Mouse (Mus musculus): ENCODE data around the gene Lysmd1. TPM values are rescaled to one million over a fixed set of nuclear protein-coding genes. Genes with fewer than 3 reads are reported as not detected.

The Lysmd1 gene
- polyA plus RNA-seq, 1 experiment: 3.8 TPM

DNA sequence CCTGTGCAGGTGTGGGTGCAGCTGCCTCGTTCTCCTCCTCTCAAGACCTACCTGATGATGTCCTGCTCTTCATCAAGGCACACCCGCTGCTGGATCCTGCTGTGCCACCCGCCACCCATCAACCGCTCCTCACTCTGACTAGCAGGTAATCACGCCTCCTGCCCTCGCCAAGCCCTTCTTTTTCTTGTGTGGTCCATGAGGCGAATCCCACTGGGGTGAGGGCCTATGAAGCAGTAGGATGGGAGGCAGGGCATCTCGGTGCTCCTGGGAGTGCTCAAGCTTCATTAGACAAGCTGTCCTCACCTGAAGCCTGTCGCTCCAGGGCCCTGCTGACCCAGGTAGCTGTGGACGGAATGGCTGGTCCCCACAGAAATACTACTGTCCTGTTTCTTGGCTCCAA lies 36.1 kb downstream of the Lysmd1 start:
- no peak for TF ChIP-seq FLI1 (IDR thresholded peaks at IDR 0.05; ENCODE audit: low read length)
- TF ChIP-seq GATA1 (IDR thresholded peaks at IDR 0.05; ENCODE audit: borderline replicate concordance, low read length): no peak
- Histone ChIP-seq H3K27me3 (replicated peaks) (peaks cover 86% of the 10 kb centered on the region), H3K4me1 (peaks cover 36% of the 10 kb centered on the region), H3K36me3 (replicated peaks; ENCODE audit: low read length) (no peaks in the 10 kb centered on the region), H3K4me3 (replicated peaks) (no peak overlapping the region), H3K9me3 (peaks cover 7% of the 10 kb centered on the region; the same call in 1 of the 2 replicates)

DNA sequence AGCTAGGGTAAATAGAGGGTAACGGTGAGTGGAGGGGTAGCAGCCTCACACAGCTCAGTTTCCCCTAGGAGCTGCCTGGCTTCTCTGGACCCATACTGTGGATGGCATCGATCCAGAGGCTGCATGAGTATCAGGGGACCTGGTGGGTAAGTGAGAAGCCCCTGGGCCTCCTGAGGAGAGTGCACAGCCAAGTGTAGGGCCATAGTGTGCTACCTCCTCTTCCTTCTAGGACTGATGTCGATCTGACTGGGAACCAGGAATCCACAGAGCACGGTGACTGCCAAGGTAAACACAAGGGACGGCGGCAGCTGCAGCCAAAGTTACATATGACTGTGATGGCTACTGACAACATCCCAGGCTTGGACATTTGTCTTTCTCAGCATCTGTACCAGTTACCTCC lies 37.2 kb downstream of the Lysmd1 start:
- peaks cover 79% of the 10 kb centered on the region for H3K27me3 ChIP-seq (replicated peaks)
- peaks cover 7% of the 10 kb centered on the region; the same call in 1 of the 2 replicates for H3K9me3 ChIP-seq
- H3K4me1 ChIP-seq: peaks cover 44% of the 10 kb centered on the region
- no peak for TF ChIP-seq FLI1 (IDR thresholded peaks at IDR 0.05; ENCODE audit: low read length)
- no peak for TF ChIP-seq GATA1 (IDR thresholded peaks at IDR 0.05; ENCODE audit: borderline replicate concordance, low read length)
- no peaks in the 10 kb centered on the region for H3K36me3 ChIP-seq (replicated peaks; ENCODE audit: low read length)
- no peak overlapping the region for H3K4me3 ChIP-seq (replicated peaks)

DNA sequence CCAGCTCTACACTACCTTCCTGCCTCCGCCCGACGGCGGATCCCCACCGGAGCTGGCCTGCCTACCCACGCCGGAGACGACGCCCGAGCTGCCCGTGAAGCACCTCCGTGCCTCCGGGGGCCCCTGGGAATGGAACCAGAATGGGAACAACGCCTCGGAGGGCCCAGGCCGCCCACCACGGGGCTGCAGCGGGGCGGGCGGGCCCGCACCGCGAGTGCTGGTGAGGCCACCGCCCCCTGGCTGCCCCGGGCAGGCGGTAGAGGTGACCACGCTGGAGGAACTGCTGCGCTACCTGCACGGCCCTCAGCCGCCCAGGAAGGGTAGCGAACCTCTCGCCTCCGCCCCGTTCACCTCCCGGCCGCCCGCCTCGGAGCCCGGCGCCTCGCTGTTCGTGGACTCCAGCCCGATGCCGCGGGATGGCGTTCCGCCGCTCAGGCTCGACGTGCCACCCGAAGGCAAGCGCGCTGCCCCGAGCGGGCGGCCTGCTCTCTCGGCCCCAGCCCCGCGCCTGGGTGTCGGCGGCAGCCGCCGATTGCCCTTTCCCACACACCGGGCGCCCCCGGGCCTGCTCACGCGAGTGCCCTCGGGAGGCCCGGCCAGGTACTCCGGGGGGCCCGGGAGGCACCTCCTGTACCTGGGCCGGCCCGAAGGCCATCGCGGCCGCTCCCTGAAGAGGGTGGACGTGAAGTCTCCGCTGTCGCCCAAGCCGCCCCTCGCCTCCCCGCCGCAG lies 38.8 kb downstream of the Lysmd1 start:
- Histone ChIP-seq H3K9me3 (peaks cover 7% of the 10 kb centered on the region; the same call in 1 of the 2 replicates), H3K27me3 (replicated peaks) (peaks cover 67% of the 10 kb centered on the region), H3K4me1 (peaks cover 51% of the 10 kb centered on the region), H3K4me3 (replicated peaks) (peak overlapping the region; percentile 88), H3K36me3 (replicated peaks; ENCODE audit: low read length) (no peaks in the 10 kb centered on the region)
- TF ChIP-seq FLI1 (IDR thresholded peaks at IDR 0.05; ENCODE audit: low read length) (no peak), GATA1 (IDR thresholded peaks at IDR 0.05; ENCODE audit: borderline replicate concordance, low read length) (no peak)

DNA sequence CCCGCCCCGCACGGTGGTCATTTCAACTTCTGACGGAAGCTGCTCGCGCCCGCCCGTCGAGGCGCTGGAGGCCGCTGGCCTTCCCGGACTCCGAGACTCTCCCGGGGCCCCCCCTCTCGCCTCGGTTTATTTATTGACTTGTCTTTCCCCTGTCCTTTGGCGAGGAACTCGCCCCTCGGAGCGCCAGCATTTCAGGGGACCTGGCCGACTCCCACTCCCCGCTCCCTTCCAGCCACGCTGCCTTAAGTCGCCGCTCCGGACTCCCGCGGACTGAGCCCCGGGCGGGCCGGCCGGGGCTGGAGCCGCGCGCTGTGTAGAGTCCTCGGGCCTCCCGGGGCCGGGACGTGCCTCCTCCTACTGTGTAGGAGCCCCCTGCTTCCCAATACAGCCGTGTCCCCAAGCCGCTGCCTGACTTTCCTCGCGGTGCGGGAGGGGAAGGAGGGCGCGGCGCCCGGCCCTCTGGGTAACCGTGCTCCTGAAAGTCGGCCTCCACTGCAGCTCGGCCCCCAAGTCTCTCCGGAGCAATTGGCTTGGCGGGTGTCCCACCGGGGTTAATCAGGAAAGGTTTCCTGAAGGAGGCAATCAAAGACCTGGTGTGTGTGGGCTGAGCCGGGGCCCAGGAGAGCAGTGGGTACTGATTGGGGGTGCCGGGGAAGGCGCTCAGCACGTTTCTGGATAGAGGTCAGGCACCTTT lies 39.5 kb downstream of the Lysmd1 start:
- Histone ChIP-seq H3K27me3 (replicated peaks) (peaks cover 60% of the 10 kb centered on the region), H3K4me3 (replicated peaks) (peak overlapping the region; percentile 88), H3K36me3 (replicated peaks; ENCODE audit: low read length) (no peaks in the 10 kb centered on the region), H3K4me1 (peaks cover 48% of the 10 kb centered on the region), H3K9me3 (peaks cover 7% of the 10 kb centered on the region; the same call in 1 of the 2 replicates)
- TF ChIP-seq FLI1 (IDR thresholded peaks at IDR 0.05; ENCODE audit: low read length): no peak
- no peak for TF ChIP-seq GATA1 (IDR thresholded peaks at IDR 0.05; ENCODE audit: borderline replicate concordance, low read length)

DNA sequence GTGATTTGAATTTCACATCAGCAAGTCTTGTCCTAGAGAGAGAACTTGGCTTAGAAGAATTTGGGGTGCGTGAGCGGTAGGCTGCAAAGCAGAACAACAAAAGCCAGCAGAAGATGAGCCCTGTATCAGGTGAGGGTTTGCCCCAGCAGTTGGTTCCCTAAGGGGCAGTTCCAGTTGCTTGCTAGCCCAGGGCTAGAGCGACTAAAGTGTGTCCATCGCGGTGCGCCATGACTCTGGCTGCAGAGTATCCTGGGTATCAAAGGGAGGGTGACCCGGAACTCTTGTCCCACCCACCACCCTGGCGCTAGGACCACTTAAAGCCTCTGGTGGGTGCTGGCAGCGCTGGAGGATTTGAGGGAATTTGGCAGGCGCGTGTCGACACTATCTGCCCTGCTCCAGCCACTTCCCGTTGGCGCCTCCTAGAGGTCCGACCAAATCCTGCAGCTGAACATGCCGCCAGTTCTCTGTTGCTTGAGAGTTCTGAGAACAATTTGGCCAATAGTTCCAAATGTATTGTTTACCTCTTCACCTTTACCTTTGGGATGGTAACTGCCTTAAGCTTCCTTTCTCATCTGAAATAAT lies 40.2 kb downstream of the Lysmd1 start:
- Histone ChIP-seq H3K9me3 (peaks cover 7% of the 10 kb centered on the region; the same call in 1 of the 2 replicates), H3K36me3 (replicated peaks; ENCODE audit: low read length) (no peaks in the 10 kb centered on the region), H3K4me1 (peaks cover 48% of the 10 kb centered on the region), H3K4me3 (replicated peaks) (peak overlapping the region; percentile 88), H3K27me3 (replicated peaks) (peaks cover 53% of the 10 kb centered on the region)
- TF ChIP-seq FLI1 (IDR thresholded peaks at IDR 0.05; ENCODE audit: low read length): no peak
- TF ChIP-seq GATA1 (IDR thresholded peaks at IDR 0.05; ENCODE audit: borderline replicate concordance, low read length): no peak

DNA sequence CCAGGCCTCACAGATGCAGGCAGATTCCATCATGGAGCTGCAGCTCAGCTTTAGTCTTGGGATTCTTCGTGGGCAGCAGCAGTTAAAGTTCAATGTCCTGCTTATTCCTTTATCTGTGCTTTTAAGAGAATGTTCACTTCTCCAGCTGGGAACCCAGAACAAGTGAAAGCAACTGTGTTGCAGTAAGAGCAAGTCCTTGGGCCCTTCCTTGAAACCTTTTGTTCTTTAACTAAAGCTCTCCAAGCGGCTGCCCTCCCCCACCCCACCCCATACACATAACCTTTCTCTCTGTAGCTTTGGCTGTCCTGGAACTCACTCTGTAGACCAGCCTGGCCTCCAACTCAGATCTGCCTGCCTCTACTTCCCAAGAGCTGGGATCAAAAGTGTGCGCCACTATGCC lies 42.6 kb downstream of the Lysmd1 start:
- peaks cover 59% of the 10 kb centered on the region for H3K4me1 ChIP-seq
- peaks cover 7% of the 10 kb centered on the region; the same call in 1 of the 2 replicates for H3K9me3 ChIP-seq
- TF ChIP-seq GATA1 (IDR thresholded peaks at IDR 0.05; ENCODE audit: borderline replicate concordance, low read length) (no peak), FLI1 (IDR thresholded peaks at IDR 0.05; ENCODE audit: low read length) (no peak)
- H3K4me3 ChIP-seq (replicated peaks): no peak overlapping the region
- peaks cover 8% of the 10 kb centered on the region for H3K36me3 ChIP-seq (replicated peaks; ENCODE audit: low read length)
- peaks cover 29% of the 10 kb centered on the region for H3K27me3 ChIP-seq (replicated peaks)

DNA sequence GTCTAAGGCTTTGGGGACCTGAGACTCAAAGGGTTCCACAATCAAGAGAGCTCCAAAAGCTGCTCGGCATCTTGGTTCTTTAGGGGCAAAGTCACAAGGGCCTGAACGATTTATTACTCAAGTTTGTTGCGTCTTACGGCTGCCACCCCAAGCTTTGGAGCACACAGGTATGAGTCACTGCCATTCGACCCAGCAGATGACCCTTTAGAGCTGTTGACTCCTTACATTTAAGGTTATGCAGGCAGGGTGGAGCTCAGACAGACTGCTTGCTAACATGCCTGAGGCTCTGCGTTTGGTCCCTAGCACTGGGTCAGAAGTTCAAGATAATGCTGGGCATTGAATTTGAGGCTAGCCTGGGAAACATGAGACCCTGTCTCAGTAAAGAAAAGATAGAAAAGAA lies 43.7 kb downstream of the Lysmd1 start:
- Histone ChIP-seq H3K4me3 (replicated peaks) (no peak overlapping the region), H3K36me3 (replicated peaks; ENCODE audit: low read length) (peaks cover 17% of the 10 kb centered on the region), H3K4me1 (peaks cover 59% of the 10 kb centered on the region), H3K9me3 (peaks cover 4% of the 10 kb centered on the region; the same call in 1 of the 2 replicates), H3K27me3 (replicated peaks) (peaks cover 18% of the 10 kb centered on the region)
- no peak for TF ChIP-seq GATA1 (IDR thresholded peaks at IDR 0.05; ENCODE audit: borderline replicate concordance, low read length)
- no peak for TF ChIP-seq FLI1 (IDR thresholded peaks at IDR 0.05; ENCODE audit: low read length)

DNA sequence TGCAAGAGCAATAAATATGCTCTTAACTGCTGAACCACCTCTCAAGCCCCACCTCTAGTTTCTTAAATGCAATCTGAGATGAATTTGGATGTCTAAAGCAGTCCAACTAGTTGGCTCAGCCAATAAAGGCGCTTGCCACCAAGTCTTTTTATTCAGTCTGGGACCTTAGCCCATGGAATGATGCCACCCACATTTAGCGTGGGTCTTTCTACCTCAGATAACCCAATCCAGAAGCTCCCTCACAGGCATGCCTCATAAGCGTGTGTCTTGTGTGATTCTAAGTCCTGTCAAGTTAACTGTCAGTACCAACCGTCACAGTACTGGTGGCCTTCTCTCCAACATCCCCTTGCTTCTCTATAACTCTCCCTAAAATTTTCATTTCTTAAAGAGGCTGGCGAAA lies 45.1 kb downstream of the Lysmd1 start:
- peaks cover 30% of the 10 kb centered on the region for H3K36me3 ChIP-seq (replicated peaks; ENCODE audit: low read length)
- no peak for TF ChIP-seq FLI1 (IDR thresholded peaks at IDR 0.05; ENCODE audit: low read length)
- no peak for TF ChIP-seq GATA1 (IDR thresholded peaks at IDR 0.05; ENCODE audit: borderline replicate concordance, low read length)
- H3K4me1 ChIP-seq: peaks cover 45% of the 10 kb centered on the region
- H3K27me3 ChIP-seq (replicated peaks): peaks cover 4% of the 10 kb centered on the region
- no peak overlapping the region for H3K4me3 ChIP-seq (replicated peaks)
- no peaks in the 10 kb centered on the region for H3K9me3 ChIP-seq

DNA sequence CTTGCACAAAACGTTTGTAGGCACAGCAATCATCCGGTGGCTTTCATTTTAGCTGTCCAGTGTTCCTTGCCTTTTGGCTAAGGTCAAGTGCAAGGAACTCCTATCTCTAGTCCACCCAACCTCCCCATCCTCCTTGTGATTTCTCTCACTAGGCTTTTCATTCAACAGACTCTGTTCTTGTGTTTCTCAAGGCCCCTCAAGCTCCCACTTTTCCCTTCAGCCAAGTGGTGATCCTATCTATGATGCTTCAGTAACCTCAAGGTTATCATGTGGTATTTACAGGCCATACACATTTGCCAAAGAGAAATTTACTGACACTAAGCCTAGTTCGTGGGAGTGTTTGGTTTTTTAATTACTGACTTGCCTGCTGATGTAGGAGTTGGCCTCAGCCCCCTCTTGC lies 46.0 kb downstream of the Lysmd1 start:
- H3K27me3 ChIP-seq (replicated peaks): peaks cover 2% of the 10 kb centered on the region
- H3K36me3 ChIP-seq (replicated peaks; ENCODE audit: low read length): peaks cover 39% of the 10 kb centered on the region
- TF ChIP-seq GATA1 (IDR thresholded peaks at IDR 0.05; ENCODE audit: borderline replicate concordance, low read length): no peak
- TF ChIP-seq FLI1 (IDR thresholded peaks at IDR 0.05; ENCODE audit: low read length): no peak
- H3K9me3 ChIP-seq: no peaks in the 10 kb centered on the region
- no peak overlapping the region for H3K4me3 ChIP-seq (replicated peaks)
- H3K4me1 ChIP-seq: peaks cover 36% of the 10 kb centered on the region

DNA sequence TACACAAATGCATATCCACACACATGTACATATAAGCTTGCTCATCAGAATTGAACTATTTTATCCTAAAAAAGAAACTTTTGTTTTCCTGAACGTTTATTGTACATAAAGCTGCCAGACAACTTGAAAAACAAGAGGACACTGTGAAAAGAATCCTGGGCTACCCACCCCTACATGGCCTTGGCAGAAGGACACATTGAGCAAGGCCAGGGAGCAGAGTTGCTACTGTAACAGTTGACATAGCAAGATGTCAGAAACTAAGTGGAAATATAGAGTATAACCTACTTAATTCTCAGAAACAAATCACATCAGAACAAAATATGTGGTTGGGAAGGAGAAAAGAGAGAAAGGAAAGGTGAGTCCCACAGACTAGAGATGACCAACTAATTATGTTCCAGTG lies 48.0 kb downstream of the Lysmd1 start:
- TF ChIP-seq FLI1 (IDR thresholded peaks at IDR 0.05; ENCODE audit: low read length): no peak
- TF ChIP-seq GATA1 (IDR thresholded peaks at IDR 0.05; ENCODE audit: borderline replicate concordance, low read length): no peak
- Histone ChIP-seq H3K9me3 (no peaks in the 10 kb centered on the region), H3K4me3 (replicated peaks) (no peak overlapping the region), H3K27me3 (replicated peaks) (peaks cover 2% of the 10 kb centered on the region), H3K36me3 (replicated peaks; ENCODE audit: low read length) (peaks cover 58% of the 10 kb centered on the region), H3K4me1 (peaks cover 19% of the 10 kb centered on the region)

Data from megakaryocyte, embryonic 14.5 days (primary cell).